Mouse (Mus musculus) monocyte, adult 2 months (primary cell): ENCODE results near the gene Ntn4.
A peak's percentile ranks its signal among the peaks of the same experiment; 100 is the strongest.

Experiments
- DNase-seq, 2 experiments: peaks; one replicate each; pipeline ENCODE4 v3.0.0; 2022; ENCODE audit warnings: low spot score in 2 of 2, low read depth in 1 of 2

Gene Ntn4

DNA sequence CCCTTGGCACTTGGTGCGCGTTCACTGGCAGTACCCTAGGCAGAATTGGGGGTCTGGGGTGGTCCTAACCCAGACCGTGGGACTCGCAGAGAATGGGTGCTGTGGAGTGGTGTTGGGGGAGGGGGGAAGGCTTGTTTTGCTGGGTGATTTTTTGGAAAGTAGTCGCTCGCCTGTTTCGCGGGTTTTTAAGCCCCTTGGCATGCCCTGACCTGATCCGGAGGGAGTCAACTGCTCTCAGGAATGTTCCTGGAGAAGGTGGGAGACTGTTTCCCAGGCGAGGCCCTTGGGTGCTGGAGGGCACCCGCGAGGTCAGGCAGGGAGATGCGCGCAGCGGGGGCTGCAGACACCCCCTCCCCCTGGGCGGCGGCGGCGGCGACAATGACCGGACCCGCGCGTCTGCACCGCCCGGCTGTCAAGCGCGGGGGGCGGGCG lies at the start of gene Ntn4:
Ntn4 (plus strand) TSS at position 161 of the 432 bp plus-strand sequence.
- no peak for DNase-seq

- DNase-seq = no peak
Observed at GRCm38 (mm10) chr10:93592456-93592855, 48.0 kb upstream of the Ntn4 start.

- peak in 1 of 2 experiments; percentile 53 for DNase-seq
Observed at GRCm38 (mm10) chr10:93594022-93594482, 46.4 kb upstream of the Ntn4 start.

- no peak for DNase-seq
Observed at GRCm38 (mm10) chr10:93595831-93596230, 44.6 kb upstream of the Ntn4 start.

- no peak for DNase-seq
Observed at GRCm38 (mm10) chr10:93596641-93597040, 43.8 kb upstream of the Ntn4 start.

- no peak for DNase-seq
Observed at GRCm38 (mm10) chr10:93602309-93602708, 38.2 kb upstream of the Ntn4 start.

GRCm38 (mm10) chr10:93603256-93603655 lies 37.2 kb upstream of the Ntn4 start:
- no peak for DNase-seq

DNA sequence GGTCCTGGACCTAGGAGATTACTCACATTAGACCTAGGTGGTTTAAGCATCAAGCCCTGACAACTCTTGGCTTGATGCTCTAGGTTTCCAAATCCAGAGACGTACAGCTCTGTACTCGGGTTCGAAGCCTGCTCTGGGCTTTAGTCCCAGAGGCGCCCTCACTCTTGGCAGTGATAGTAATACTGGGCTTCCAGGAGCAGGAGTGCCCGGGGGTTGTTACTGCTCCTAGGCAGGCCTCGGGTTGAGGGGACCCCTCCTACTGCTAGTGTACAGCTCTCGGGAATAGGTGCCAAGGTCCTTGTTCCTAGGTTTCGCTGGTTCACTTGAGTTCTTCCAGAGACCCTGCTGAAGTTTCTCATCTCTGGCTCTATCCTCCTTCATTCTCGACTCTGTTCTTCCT lies 34.2 kb upstream of the Ntn4 start:
- DNase-seq = no peak

GRCm38 (mm10) chr10:93608051-93608450 lies 32.4 kb upstream of the Ntn4 start:
- DNase-seq = no peak

GRCm38 (mm10) chr10:93609236-93609635 lies 31.2 kb upstream of the Ntn4 start:
- DNase-seq = no peak

DNA sequence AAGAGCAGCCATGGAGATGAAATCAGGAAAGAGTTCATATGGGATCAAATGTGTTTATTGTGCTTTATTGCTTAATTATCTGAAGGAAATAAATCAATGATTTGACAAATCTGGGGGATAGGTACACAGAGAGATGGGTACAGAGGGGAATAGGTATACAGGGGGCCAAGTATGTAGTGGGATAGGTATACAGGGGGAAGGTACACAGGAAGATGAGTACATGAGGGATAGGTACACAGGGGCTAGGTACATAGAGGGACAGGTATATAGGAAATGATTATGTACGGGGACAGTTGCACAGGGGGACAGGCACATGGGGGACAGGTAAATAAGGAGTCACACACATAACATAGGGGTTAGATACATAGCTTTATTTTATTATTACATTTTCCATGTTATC lies 29.6 kb upstream of the Ntn4 start:
- DNase-seq = no peak

DNA sequence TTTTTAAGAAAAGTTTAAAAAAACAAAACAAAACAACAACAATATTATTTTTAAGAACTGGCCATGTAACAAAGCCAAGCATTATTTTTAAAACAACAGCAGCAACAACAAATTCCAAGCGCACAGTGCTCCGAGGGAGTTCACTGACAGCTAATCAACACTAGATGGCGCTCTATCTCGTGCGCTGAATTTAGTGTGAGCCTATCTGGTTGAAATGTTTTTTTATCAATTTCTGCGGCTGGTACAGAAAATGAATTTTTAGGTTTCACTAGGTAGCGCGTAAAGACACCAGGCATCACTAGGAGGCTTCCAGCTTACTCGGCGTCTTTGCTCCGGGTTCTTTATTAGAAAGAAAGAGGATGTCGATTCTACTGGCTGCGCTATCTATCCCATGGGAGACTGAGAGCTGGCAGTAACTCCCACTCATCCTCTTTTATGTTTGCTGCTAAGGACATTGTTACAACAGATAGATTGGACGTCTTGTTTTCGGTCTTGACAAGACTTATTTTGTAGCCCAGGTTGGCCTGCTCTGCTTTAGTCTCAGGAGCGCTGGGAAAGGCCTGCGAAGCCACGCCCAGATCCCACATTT lies 29.0 kb upstream of the Ntn4 start:
- no peak for DNase-seq

DNA sequence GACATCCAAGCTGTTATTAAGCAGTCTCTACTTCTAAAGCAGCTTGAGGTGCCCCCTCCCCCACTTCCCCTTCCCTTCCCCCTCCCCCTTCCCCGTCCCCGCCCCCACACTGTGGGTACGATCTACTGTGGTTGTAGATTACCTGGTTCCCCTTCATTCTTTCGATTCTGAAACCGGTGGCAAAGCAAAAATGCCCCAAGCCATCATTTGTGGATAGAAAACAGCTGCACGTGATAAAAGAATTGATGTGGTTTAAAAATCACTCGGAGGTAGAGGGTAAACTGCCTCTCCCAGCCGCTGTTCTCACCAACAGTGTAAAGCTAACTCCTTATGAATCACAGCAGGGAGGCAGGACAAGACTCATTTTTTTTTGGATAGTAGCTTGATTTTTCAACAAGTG lies 25.6 kb upstream of the Ntn4 start:
- DNase-seq = no peak

- no peak for DNase-seq
Observed at GRCm38 (mm10) chr10:93620438-93621179, 19.9 kb upstream of the Ntn4 start.

GRCm38 (mm10) chr10:93623725-93624124 lies 16.8 kb upstream of the Ntn4 start:
- DNase-seq = no peak

DNA sequence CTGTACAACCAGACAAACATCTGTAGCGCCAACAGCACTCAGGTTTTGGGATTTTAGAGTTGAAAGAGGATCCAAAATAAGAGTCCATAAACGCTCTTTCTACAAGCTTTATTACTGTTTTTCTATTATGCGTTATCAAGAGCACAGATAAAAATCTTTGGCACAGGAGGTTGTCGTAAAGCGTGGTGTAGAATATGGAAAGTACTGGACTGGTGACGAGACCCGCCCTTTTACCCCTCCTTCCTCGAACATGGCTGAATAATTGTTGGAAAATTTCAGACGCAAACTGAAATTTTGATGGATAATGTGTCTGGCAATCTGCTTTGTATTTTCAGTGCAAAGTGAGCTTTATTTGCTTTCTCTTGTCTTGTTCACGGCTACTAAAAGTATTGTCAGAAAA lies 16.3 kb upstream of the Ntn4 start:
- DNase-seq = no peak

DNA sequence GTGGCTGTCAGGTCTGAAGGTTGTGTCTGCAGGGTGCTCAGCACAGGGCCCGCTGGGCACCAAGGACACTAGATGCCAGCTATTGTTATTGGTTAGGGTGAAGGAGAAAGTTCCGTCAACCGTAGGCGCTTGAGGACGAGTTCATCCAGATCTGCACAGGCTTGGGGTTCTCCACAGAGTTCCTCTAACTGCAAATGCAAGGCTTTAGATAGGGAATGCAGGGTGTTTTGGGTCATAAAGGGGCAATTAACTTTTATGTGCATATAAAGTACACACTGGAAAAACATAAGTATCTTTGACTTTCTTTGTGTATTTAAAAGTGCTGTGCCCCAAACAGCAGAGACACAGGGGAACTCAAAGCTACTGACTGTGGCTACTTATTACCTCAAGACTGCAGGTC lies 10.2 kb upstream of the Ntn4 start:
- no peak for DNase-seq

GRCm38 (mm10) chr10:93632086-93632485 lies 8.4 kb upstream of the Ntn4 start:
- DNase-seq = no peak

DNA sequence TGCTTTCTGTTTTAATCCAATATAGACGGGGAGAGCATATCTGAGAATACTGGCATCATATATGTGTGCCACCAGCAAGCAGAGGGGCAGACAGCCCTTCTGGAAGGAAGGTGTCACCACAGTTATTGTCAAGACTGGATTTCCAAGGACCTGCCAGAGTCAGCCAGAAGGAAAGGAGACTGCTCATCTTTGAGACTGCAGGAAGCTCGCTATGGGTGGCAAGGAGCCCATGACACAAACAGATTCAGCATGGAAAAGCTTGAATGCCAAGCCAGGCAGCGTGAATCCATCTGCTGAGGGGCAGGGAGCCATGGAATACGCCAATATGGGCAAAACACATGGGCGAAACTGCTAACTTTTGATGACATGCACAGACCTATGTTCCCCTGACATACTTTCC lies 6.9 kb upstream of the Ntn4 start:
- DNase-seq = no peak

- no peak for DNase-seq
Observed at GRCm38 (mm10) chr10:93633971-93634370, 6.5 kb upstream of the Ntn4 start.

DNA sequence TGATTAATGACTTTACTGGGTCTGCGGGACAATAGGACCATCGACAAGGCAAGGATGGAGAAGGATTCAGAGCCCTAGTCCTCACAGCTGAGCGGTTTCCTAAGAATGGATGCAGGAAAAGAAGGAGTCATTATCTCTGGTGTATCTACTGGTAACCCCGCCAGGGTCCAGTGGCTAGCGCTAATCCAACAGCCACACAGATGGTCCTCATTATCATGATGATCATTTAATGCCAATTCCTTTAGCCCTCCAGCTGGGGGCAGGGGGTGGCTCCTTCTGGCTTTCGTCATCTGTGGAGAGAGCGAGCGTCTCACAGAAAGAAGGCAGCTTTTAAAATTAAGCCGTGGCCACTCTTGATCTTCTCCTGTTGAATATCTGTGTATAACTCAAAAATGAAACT lies 4.5 kb upstream of the Ntn4 start:
- DNase-seq = no peak

DNA sequence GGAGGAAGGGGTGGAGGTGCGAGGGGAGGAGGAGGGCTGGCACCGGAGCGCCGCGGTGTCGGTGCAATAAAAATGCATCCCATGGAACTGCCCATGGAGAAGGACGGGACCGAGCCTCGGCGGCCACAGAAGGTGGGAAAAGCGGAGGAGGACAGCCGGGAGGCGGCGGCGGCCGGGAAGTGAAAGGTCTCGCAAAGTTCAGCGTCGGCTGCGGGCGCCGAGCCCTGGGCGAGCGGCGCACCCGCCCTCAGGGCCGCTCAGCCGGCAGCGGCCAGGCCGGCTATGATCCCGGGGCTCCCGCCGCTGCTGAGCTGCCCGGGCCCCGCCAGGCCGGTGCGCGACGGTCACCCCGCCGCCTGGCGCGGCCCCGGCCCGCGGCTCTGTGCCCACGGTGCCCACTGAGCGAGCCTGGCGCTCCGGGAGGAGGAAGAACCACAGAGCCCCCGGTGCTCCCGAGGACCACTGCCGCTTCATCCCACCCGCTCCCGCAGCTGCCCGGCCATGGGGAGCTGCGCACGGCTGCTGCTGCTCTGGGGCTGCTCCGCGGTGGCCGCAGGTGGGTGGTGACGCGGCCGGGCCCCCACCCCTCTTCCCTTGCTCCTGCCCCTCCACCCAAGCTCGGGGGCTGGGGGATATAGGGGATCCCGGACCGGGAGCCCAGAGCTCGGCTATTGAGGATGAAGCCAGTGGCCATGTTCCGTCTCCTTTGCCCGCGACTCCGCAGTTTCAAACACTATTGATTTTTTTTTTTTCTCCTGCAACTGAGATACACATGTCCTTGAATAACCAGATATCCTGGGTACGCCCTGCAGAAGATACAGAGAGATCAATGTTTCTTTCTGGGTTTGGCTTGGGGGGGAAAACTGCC lies 706 bp downstream of the Ntn4 start:
- DNase-seq = no peak
